Mouse (Mus musculus) thymus, adult 2 months (tissue): ENCODE data around the gene Lamtor5. TPM values are rescaled to one million over a fixed set of nuclear protein-coding genes. Genes with fewer than 3 reads are reported as not detected.

Source experiments
- DNase-seq: peaks from one replicate; pipeline ENCODE4 v3.0.0; 2021
- H3K27ac ChIP-seq: fragments of 200-500 bp; 2 replicates; pipeline ENCODE4 v1.5.1; 2012; ENCODE audit warnings: low read length, control low read depth; ENCODE audit not compliant: control insufficient read depth, insufficient read depth
- H3K27me3 ChIP-seq: fragments of 200-500 bp; 2 replicates; pipeline ENCODE4 v1.6.1; 2012; ENCODE audit warnings: mild to moderate bottlenecking, low read length, moderate library complexity, mixed read lengths; ENCODE audit not compliant: control insufficient read depth, insufficient read depth
- H3K36me3 ChIP-seq: fragments of 200-500 bp; 2 replicates; pipeline ENCODE4 v1.6.1; 2012; ENCODE audit warnings: mild to moderate bottlenecking, low read length, moderate library complexity; ENCODE audit not compliant: control insufficient read depth, insufficient read depth
- H3K4me1 ChIP-seq: fragments of 200-500 bp; replicated peaks from 2 replicates; pipeline ENCODE4 v1.6.1; 2012; ENCODE audit warnings: low read length; ENCODE audit not compliant: control insufficient read depth, insufficient read depth
- H3K4me3 ChIP-seq: fragments of 200-500 bp; 2 replicates; pipeline ENCODE4 v1.5.1; 2012; ENCODE audit warnings: mild to moderate bottlenecking, low read length, control low read depth, moderate library complexity; ENCODE audit not compliant: control insufficient read depth, insufficient read depth
- CTCF ChIP-seq: fragments of 200-500 bp; IDR thresholded peaks from 2 replicates; pipeline ENCODE4 v1.5.1; 2012; ENCODE audit warnings: mild to moderate bottlenecking, control low read depth, low read length, moderate library complexity, borderline replicate concordance; ENCODE audit not compliant: control insufficient read depth, poor library complexity, insufficient read depth; ENCODE audit errors: extremely low read depth
- POLR2A ChIP-seq: fragments of 200-500 bp; IDR thresholded peaks from 2 replicates; pipeline ENCODE4 v1.6.1; 2012; ENCODE audit warnings: mild to moderate bottlenecking, low read length, control low read depth, moderate library complexity; ENCODE audit not compliant: control insufficient read depth, poor library complexity, insufficient read depth; ENCODE audit errors: extremely low read depth
- WGBS: fragments of 180-500 bp; shearing (Covaris S2); methylation state at CpG from one replicate; pipeline ENCODE4 v1.1.7; 2018; 5-methylcytosine and 5-hydroxymethylcytosine counted together
- polyA plus RNA-seq: library from polyadenylated mRNA; depleted of rRNA; stranded (reverse); fragments of >200 nt; gene quantifications from 2 replicates; pipeline ENCODE4 v1.2.3, GENCODE M21; 2012

The Lamtor5 gene
- polyA plus RNA-seq, 1 experiment, result 126 TPM

GRCm38 (mm10) chr3:107233945-107234344, 44.7 kb upstream of the Lamtor5 start:
- no peak overlapping the region for H3K27ac ChIP-seq
- no peaks in the 10 kb centered on the region for H3K36me3 ChIP-seq
- DNase-seq, result no peak
- no peak for TF ChIP-seq CTCF
- TF ChIP-seq POLR2A, result no peak
- H3K4me1 ChIP-seq, result peaks cover 8% of the 10 kb centered on the region
- H3K27me3 ChIP-seq, result no peaks in the 10 kb centered on the region
- WGBS, result 35% methylated on average over 2 of the region's 2 CpGs
- no peak overlapping the region for H3K4me3 ChIP-seq

- Histone ChIP-seq H3K27me3 (no peaks in the 10 kb centered on the region), H3K36me3 (no peaks in the 10 kb centered on the region), H3K4me1 (peaks cover 6% of the 10 kb centered on the region), H3K27ac (no peak overlapping the region), H3K4me3 (no peak overlapping the region)
- 90% methylated on average over 2 of the region's 2 CpGs for WGBS
- TF ChIP-seq CTCF, result no peak
- TF ChIP-seq POLR2A, result no peak
- DNase-seq, result no peak
Observed at GRCm38 (mm10) chr3:107238051-107238450, 40.6 kb upstream of the Lamtor5 start.

DNA sequence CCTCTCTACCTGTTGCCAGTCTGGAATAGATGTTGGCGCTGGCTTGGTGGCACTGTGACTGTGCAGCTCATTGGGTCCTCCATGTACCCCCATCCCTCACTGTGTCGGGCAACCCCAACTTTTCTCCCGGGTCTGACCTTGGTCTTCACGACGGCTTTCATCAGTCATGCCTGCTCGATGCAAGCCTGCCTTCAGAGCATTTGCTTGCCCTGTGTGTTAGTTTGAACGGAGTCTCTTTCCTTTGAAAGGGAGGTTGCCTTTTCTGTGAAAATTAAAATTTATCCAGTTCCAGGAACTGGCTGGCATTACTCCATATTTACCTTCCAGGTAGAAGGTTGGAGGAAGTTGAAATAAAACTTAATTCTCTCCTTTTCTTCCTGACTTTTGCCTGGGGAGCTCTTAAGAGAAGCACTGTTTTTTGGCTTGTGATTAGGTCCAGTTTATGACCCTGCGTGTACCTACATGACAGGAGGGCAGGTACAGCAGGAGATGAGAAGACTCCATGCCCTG, 40.1 kb upstream of the Lamtor5 start:
- Histone ChIP-seq H3K4me3 (no peak overlapping the region), H3K27me3 (no peaks in the 10 kb centered on the region), H3K36me3 (no peaks in the 10 kb centered on the region), H3K4me1 (peaks cover 2% of the 10 kb centered on the region; the same call in 1 of the 2 replicates), H3K27ac (no peak overlapping the region)
- 82% methylated on average over 8 of the region's 8 CpGs for WGBS
- DNase-seq, result no peak
- TF ChIP-seq POLR2A (no peak), CTCF (no peak)

GRCm38 (mm10) chr3:107239607-107240006, 39.1 kb upstream of the Lamtor5 start, which contains the start of gene Prok1:
Gene Prok1 (minus strand): TSS chr3:107239707.
- no peak for DNase-seq
- no peak for TF ChIP-seq CTCF
- TF ChIP-seq POLR2A, result no peak
- Histone ChIP-seq H3K27me3 (no peaks in the 10 kb centered on the region), H3K27ac (no peak within 1 kb of the TSS), H3K36me3 (no peaks in the 10 kb centered on the region), H3K4me3 (no peak within 1 kb of the TSS), H3K4me1 (peaks cover 2% of the 10 kb centered on the region; the same call in 1 of the 2 replicates)
- WGBS, result 95% methylated on average over 9 of the region's 9 CpGs

DNA sequence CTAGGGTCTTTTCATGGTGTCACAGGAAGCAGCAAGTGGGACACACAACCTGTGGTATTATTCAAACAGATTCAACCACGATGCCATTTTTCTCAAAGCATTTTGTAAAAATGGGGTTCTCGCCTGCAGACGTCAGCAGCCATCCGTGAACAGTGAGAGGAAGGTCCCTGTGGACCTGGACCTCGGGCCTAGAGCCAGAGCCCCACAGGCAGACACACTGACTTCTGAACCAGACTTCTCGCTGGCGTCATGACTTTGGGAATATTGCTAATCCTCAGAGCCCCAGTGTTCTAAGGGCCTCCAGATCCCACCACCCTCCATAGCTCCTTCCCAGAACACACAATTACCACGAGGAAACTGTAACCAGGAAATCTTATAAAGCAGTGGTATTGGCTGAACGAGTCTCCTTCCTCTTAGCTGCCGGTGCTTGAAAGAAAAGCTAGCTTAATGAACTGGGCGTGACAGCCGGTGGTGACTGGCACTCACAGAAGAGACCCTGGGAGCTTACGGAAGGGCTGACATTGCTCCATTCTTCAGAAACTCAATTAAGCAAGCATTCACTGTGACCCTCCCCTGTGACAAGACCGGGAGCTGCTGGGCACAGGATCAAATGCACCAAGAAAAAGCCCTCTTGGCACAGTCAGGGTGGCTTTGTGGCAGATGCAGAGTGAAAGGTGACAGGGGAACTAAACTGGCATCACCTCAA, 37.1 kb upstream of the Lamtor5 start:
- peaks cover 2% of the 10 kb centered on the region; the same call in 1 of the 2 replicates for H3K4me1 ChIP-seq
- no peaks in the 10 kb centered on the region for H3K36me3 ChIP-seq
- no peaks in the 10 kb centered on the region for H3K27me3 ChIP-seq
- DNase-seq, result no peak
- TF ChIP-seq POLR2A (no peak), CTCF (no peak)
- WGBS, result 45% methylated on average over 14 of the region's 14 CpGs
- H3K4me3 ChIP-seq, result no peak overlapping the region
- H3K27ac ChIP-seq, result no peak overlapping the region

DNA sequence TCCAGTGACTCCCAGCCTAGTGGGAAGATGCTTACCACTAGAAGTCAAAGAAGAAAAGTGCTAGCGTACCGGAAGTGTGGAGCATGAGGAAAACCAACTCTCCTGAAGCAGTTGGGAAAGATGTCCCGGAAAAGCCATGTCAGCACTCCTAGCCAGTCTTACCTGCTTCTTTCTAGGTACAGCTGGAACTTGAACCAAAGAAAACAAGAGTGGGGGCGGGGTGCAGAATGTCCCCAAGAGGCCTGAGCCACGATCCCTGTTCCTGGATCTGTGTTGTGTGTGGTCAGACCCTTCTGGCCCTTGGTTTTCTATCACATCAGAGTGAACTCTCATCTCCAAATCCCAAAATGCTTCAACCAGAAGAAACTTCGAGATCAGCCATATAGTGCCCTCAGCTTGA, 31.8 kb upstream of the Lamtor5 start:
- Histone ChIP-seq H3K36me3 (no peaks in the 10 kb centered on the region), H3K4me1 (0 out of 2 replicates have a peak, but pooled peaks cover 2% of the 10 kb centered on the region), H3K4me3 (no peak overlapping the region), H3K27ac (no peak overlapping the region), H3K27me3 (no peaks in the 10 kb centered on the region)
- TF ChIP-seq CTCF (no peak), POLR2A (no peak)
- 96% methylated on average over 6 of the region's 6 CpGs for WGBS
- no peak for DNase-seq

- no peak overlapping the region for H3K27ac ChIP-seq
- no peaks in the 10 kb centered on the region for H3K27me3 ChIP-seq
- H3K4me3 ChIP-seq, result no peak overlapping the region
- H3K36me3 ChIP-seq, result no peaks in the 10 kb centered on the region
- H3K4me1 ChIP-seq, result 0 out of 2 replicates have a peak, but pooled peaks cover 2% of the 10 kb centered on the region
- WGBS, result 67% methylated on average over 3 of the region's 3 CpGs
- DNase-seq, result no peak
- TF ChIP-seq POLR2A, result no peak
- no peak for TF ChIP-seq CTCF
Observed at GRCm38 (mm10) chr3:107249042-107249441, 29.6 kb upstream of the Lamtor5 start.
